Mouse (Mus musculus) testis, postnatal 14 days (tissue): ENCODE measurements at regions not wholly inside any gene's neighbourhood (a gene's known extent, or its start where the extent isn't known, plus 50 kb on each side); places are given as distances from the start of the nearest gene placed in this dataset.

Source experiments
- DNase-seq: peaks from one replicate; pipeline ENCODE4 v3.0.0; 2021; ENCODE audit warnings: low spot score

DNA sequence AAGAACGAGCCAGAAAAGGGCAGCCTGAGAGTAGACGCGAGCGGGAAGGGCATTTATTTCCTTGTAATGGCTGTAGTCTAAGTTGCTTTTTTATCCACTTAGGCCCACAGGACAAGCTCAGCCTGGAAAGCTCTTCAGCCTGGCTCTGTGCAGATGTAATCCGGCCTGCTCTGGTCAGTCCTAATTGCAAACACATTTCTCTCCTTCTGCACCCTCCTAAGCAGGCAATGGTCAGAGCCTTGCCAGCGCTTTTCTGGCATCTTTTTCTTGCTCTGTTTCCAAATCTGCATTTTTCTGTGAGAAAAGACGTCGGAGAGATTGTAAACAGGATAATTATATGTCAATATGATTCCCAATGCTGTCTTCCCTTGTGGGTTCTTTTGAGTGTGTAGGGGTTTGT lies 224.3 kb upstream of the Tank start:
- DNase-seq, result no peak

DNA sequence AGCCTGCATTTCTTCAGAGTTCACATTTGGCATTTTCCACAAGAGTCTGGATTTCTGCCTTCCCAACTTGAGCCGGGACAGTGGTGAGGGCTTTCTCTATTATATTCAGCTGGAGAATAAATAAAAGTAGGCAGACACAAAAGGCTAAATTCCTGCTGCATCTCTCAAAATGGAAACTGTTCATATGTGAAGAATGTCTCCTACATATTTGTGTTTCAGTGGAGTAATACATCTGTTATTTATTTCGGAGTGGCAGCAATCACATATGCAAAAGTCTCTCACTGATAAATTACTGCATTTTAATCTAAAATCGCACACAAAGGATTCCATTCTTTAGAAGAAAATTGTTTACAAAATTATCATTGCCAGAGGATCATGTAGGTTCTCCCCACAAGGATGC lies 230.9 kb upstream of the Tank start:
- no peak for DNase-seq

DNA sequence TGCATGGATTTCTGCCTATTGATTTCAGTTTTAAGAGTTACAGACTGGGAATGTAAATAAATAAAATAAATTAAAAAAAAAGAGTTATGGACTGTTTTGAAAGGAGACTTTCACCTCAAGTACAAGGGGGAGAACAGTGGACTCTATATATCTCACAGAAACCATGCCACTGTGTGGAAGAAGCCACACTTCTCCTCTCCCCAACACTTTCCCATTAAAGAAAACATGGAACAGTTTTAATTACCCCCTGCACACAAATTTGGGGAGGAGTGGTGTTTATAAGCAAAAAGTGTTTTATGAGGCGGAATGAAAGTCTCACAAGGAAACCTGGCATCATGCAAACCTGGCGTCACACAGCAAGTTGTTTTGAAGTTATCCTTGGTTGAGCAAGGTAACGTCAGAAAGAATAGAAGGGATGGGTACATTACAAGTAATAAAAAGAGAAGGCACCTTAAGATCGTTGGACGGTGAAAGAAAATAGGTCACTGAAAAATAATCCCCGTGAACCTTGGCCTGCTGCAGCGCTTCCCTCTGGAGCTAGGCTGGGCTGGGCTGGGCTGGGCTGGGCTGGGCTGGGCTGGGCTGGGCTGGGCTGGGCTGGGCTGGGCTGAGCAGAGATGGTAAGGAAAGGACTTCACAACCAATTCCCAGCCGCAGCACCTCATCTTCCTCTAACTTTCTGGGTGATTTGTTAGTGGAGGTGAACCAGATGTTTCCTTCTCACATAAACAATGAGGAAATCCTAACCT lies 232.2 kb upstream of the Tank start:
- DNase-seq, result no peak

DNA sequence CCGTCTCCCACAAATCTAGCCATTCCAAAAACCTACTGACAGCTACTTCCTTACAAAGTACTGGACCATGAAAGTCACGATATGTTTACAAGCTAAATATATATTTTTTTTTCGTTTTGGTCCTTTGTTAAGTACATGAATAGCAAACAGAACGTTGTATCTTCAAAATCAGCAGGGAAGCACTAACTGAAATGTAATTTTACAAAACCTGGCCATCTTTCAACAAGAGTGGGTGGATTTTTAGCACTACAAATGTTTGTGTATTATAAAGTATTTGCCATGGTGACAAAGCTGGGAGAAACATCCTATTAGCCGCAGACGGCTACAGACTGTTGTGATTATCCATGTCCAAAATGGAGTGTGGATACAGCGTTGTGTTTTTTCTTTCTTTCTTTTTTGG lies 233.1 kb upstream of the Tank start:
- no peak for DNase-seq

DNA sequence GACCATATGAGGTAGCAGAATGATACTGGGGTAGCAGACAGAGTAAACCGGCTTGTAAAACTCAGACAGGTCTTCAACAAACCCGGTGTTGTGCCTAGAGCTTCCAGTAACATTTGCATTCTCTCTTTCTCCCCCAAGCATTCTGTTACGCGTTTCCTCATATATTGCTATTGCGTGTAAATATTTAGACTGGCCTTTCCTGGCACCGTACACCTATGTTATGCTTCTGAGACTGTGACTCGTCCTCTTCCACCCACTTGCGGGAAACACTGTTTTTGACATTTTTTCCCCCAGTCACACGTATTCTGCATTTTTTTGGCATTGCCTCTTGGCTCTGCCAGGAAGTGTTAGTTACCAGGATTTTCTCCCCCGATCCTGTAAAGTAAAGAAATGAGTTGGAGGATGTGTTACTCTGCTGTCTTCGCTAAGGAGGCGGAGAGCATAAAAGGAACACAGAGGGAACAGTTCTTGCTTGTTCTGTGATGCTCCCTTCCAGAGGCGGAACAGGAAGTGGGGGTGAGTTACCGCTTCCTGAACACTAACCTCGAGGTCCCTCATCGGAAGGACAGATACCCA lies 233.7 kb upstream of the Tank start:
- DNase-seq, result peak; percentile 10

DNA sequence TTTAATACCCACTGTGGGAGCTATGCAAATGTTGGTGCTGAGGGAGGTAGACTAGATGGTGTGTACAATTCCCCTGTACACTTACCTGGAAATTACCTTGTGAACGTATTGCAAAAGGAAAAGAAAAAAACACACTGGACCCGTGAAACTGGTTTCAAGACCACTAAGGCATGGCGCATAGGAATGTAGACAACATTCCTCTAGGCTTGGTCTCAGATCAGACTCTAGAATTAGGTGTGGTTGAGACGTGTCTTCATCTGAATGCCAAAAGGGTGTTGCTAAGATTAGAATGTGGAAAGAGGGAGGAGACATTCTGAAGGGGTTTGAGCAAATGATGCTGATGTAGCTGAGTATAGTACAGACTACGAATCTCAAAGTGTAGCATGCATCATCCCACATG lies 237.1 kb upstream of the Tank start:
- DNase-seq, result no peak

DNA sequence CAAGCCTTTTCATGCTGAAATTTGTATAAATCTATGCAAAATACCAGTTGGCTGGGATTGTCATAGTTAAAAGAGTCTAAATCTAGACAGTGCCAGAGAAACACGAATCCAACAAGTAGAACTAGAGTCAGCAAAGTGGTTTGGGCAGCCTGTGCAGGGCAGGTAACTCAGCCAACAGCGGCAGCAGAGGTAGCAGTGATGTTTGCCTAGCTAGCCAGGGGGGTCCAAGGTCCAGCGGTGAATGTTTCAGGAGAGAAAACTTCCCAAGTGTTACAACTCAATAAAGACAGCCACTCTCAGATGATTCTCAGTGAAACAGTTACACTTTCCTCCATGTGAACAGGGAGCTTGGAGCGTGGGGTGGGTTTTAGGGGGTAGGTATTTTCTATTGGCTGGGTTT lies 259.2 kb upstream of the Tank start:
- no peak for DNase-seq

DNA sequence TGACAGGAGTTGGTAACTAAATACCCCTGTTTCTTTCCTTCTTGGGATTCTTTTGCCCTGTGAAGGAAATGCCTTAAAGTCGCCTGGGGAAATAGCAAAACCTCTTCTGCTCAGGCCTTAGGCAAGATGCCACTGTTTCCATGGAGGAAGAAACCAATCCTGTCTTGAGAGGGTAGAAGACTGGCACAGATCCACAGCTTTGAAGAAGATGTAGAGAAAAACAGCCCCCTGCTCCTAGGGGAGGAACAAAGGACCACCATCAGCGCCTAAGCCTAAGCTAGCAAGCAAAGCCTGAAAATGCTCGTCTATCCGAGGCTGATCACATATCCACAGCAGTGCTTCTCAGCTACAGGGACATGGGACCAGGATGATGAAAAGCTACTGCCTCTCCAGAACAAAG lies 268.0 kb upstream of the Tank start:
- no peak for DNase-seq

DNA sequence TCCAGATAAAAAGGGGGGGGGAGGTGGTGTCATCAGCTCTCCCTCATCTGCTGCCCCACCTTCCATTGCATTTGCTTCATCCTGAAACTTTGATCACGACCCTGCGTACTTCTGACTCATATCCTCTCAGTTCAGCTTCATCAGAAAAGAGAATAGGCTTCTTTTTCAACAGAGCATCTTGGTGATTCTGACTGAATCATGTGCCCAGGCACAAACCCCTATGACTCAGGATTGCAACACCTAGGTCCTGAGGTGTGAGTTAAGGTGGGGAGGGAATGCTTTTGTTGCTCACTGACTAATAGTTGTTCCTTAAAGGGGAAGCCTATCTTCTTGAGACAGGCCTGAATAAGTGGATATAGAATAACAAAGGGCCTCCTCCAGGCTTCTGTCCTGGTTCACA lies 269.2 kb upstream of the Tank start:
- DNase-seq, result no peak

DNA sequence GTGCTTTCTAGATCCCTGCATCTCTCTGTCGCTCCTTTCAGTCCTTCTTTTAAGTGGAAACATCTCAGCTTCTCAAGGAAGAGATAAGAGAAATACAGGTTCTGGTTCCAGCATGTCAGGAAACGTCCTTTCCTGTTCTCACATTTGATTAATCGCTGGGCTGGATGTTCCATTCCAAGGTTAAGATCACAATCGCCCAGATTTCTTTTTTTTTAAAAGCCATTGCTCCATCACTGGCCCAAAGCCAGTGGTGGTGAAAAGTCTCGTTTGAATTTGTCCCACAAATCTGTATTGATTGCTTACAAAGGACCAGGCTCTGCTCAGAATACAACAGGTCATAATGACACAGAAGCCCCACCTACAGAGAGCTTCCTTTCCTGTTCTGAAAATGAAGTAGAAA lies 281.2 kb upstream of the Tank start:
- DNase-seq, result peak; percentile 16

DNA sequence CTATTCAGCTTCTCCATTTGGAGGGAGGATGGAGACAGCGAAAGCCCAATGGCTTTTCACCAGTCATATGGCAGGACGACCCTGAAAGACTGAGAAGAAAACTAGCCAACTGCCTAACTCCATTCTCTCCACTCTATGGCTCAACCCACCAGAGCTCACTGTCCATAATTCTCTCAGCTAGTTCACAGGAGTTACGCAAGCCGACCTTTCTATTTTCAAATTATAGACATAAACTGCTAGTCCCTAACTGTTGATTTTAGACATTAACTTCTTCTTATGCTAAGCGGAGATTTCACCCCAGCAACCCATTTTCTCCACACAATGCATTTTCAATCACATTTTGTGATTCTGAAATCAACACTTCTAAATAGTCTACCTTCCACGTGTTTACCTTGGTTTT lies 281.8 kb upstream of the Tank start:
- no peak for DNase-seq

DNA sequence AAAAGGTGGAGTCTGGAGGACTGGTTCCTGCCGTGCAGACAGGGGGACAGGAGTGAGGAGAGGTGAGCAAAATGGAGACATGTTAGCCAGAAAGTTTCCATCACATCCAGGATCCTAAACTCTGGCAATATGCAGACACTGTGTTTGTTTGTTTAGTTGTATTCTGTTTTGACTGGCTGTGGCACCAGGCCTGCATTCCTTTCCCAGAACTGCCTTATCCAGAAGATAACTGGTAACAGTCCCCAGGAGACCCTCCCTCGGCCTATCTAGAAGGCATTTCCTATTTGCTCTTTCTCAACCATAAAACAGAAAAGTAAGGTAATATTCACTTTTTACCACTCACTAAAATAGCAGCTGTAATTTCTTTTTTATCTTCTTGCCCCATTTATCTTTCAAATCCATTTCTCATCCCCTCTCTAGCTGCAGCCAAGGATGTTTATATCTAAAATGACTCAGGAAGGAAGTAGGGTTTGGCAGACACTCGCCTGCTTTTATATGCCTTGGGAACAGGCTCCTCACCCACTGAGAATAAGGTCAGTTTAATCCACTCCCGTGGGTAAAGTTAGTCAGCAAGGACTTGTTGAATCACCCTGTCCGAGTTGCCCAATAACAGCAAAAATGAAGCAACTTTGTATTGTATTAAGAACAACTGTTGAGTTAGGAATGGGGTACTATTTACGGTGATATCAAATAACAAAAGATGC lies 283.0 kb upstream of the Tank start:
- DNase-seq, result peak; percentile 32

DNA sequence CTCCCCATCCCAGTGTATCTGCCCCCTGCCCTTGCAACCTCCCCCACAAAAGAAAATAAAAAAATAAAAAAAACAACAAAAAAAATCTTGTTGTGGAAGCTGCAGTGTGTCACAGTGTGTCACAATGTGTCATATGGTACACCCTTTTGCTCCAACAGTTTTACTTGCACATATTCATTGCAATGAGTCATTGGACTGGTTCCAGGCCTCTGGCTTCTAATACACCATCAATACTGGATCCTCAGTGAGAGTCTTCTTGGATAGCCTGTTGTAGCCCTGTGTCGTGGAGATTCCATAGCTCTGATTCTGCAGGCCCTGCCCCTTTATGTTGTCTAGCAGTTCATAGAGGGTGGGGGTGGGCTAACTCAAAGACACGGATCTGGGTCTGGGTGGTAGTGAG lies 290.1 kb upstream of the Tank start:
- DNase-seq, result no peak

DNA sequence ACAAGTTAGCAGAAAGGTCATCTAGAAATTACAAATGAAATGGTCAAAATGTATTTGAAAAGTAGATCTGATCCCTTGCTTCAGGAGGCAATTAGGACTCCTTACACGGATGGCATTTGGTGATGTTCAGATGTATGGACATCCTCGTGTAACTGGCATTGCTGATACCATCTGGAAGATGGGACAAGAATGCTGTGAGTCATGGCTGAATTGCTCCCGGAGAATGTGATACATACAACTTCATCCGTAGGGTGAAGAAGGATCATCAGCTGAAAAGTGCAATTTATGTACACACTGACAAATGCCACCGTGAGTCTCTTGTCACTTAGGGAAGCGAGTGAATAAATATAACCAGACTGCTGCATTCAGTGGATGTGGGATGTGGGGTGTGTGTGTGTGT lies 293.7 kb upstream of the Tank start:
- no peak for DNase-seq

DNA sequence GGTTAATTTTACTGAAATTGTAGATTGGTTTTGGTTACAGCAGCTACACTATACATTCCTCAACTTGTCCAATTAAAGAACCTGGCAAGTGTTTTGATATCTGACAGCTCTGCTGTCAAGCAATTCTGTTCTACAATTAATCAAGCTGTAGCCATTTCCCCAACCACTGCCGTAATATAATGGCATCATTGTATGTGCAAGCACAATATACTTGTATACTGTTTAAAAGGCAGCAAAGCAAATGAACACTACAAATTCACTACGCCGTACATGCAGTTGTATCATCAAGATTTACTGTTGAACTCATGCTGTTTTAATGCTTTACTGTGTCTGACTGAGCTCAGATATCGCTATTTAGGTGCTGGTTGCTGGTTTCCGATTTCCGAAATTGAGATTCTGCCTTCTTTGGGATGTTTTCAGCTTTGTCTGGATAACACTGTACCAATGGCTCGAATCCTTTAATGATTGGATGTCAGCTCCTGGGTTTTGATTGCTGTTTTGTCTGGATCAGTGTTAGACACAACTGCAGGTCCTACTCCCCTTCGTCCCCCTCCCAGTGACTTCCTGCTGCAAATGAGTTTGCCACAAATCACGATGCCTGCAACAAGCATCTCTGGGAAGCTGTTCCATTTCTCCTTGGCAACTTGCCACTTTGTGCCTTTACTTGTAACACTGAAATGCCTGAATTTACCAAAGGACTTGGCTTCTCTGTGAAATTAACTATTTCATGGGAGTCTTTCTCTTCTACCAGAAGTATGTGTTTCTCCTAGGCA lies 294.4 kb upstream of the Tank start:
- no peak for DNase-seq

DNA sequence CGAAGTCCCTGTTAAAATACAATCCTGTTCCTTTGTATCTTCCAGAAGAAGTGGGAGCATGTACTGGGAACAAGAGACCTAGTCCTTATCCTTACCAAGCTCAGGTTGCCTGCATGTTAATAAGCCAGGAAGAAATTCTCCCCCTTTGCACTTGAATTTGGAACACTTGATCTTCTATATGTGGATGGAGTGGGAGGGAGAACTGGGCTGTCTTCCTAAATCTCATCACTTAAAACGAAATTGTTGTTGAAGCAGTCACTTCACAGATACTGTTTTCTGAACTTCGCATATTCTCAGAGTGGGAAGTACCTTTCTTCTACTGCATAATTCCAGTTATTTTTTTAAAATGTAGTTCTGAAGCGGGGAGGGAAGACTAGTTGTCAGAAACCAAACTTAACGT lies 305.7 kb upstream of the Tank start:
- no peak for DNase-seq

DNA sequence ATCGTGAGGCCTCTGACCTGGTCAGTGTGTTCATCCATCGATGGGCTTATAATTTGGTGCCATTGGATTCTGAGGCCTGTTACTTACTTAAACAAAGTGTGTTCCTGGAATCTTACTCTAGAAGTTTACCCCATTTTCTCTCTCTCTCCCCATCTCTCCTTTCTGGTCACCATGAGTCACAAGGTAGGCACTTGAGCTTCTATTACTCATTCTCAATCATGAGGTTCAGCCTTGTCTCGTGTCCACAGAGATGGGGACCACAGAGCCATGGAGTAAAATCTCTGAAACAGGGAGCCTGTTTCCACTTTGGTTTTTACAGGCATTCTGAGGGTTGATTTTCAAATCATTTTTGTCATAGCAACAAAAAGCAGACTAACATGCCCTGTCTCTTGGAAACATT lies 304.7 kb upstream of the Rbms1 start:
- no peak for DNase-seq

DNA sequence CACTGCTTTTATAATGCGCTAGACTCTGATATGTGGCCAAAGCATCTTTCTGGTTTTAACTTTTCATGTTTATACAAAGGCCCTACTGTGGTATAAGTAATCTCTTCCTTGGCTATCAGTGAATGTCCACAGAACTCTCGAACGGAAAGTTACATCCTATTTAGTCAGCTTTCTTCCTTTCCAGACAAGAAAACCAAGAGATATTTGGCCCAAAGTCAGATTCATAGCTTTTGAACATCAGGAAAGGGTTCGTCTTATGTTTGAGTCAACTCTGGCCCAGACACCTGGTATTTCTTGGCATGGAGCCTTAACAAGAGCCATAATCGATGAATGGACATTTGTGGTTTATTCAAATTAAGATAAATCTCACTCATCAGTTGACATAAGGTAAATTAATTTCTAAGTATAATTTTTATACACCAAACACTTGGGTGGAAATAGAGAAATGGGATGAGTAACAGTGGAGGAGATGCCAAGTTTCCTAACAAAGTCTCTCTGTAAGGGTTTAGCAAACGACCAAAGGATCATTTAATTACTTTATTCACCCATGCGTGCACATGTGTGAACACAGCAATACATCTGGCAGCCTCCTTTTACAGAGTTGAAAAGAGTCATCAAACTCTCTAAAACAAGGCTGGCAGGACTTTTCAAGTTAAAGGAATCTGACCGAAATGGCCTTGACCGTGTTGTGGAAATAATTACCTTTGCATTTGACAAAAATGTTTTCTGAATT lies 287.2 kb upstream of the Rbms1 start:
- DNase-seq, result no peak

DNA sequence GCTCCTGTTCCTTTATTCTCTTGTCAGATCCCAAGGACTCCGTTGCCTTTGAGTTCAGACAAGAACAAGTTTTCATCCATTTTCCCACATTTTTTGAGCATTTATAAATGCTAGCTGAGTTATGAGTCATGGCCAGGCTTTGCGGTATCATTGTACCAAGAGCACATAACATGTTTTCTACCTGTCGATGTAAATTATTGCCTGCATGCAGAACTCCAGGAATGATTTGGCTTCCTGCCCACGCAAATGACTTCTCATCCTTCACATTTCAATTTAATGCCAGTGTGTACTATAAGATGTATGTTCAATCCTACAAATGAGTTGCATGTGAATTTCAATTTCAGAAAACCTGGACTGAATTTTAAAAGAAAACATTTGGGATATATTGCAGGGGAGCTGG lies 285.0 kb upstream of the Rbms1 start:
- no peak for DNase-seq

DNA sequence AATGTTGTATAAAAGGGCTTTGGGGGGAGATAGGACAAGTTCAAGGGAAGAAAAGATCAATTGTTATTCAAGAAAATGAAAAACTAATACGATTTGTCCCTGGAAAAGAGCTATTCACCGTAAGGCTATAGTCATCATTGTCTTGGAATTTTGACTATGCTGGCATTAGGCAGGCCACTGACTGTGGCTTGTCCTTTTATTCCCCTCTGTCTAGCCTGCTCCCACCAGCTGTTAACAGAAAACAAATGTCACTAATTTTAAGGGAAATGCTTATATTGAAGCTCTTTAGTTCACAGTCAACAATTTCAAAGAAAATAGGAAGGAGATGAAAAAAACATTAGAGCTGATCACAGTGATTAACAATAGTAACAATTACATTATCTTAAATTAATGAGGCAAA lies 284.3 kb upstream of the Rbms1 start:
- no peak for DNase-seq

DNA sequence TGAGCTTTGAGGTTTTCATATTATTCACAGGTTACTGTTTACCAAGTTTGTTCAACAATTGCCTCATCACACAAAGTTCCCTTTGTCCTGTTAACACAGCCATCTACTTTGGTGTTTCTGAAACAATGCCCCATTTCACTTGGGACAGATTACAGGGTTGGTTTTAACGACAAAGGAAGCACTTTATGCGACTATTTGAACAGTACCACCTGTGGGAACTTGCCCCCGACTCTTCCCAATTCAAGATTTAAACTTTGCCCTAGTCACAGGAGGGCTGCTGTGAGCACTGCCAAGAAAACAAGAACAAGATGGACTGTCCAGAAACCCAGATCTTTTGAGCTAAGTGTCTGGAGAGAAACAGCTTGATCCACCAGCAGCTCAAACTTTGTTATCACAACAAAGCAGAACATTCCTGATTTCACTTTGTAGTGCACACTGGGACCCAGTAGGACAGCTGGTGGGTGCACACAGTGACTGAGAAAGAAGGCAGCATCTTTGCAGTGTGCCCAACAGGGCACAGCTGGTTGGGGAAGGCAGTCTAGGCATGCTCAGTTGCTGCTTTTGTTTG lies 283.8 kb upstream of the Rbms1 start:
- DNase-seq, result peak; percentile 9

DNA sequence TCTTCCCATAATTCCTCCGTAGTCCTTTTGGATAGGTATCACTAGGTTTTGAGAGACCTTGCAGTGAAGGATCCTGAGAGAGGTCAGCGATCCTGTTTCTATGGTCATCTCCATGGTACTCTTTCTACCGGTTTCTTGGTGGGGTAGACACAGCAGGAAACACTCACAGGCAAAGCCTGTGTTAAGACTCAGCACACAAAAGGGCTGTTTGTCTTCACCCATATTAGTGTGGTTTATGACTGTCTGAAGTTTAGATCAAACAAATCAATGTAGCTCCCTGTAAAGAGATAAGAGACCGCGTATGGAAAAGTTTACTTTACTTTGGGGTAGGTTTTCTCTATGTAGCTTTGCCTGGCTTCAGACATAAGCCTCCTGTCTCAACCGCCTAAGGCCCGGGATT lies 282.5 kb upstream of the Rbms1 start:
- no peak for DNase-seq
